Mouse (Mus musculus) frontal cortex, postnatal 36 days (tissue): Measurements from ENCODE around the gene Snapc1.

Source experiments
- DNase-seq, 2 experiments: peaks; one replicate each; pipeline ENCODE4 v3.0.0; 2022; ENCODE audit warnings: low spot score in 2 of 2

Snapc1 gene

DNA sequence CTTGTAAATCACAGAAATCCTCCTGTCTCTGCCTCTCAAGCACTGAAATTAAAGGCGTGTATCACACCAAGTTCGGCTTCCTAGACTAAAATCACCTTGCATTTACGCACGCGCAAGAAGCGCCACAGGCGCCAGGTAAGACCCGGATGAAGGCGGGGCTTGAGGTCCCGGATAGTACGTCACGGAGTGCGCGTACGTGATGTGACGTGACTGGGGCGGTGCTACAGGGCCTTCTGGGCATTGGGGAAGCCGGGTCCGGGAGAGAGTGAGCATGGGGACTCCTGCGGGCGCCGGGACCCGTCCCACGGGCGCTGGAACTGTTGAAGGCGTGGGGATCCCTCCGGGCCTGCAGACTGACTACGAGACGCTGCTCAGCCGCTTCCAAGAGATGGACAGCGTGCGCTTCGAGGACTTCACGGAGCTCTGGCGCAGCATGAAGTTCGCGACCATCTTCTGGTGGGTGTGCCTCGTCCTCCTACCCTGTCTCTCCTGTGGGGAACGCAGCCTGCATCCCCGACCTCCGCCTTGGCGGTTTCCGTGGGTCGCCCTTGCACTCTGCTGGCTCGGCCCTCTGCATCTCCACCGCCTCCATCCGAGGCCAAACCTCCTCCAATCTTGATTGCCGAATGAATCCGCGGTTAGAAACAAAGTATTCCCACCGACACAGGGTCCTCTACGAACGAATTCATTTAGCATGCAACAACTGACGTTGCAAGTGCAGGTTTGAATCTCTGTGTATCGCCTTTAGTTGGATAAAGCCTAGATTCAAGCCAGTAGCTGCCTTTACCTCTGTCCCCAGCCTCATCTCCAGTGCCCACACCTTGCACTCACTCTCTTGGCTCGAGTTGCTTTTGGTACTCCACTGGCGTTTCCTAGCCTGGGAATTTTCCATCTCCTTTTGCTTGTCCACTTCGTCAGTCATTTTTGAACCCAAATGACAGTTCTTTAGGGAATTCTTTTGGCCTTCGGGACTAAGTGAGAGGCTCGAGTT, at the start of gene Snapc1:
Snapc1 (plus strand) TSS at position 191 of the 991 bp plus-strand sequence.
- DNase-seq = peak; percentile 96 to 99

DNA sequence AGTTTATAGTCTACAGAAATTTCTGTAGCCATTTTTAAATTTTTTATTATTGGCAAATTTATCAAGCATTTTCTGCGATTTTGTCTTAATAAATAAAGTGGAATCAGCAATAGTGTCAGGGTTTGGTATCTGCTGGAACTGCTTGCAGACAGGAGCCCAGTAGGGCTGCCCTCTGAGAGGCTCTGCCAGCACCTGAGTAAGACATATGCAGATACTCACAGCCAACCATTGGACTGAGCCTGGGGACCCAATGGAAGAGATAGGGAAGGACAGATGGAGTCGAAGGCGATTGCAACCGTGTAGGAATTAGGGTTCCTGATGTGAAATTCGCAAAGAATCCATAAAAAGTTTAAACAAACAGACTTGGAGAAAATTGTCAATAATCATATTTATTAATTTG, 45.8 kb upstream of the Snapc1 start:
- no peak for DNase-seq

DNA sequence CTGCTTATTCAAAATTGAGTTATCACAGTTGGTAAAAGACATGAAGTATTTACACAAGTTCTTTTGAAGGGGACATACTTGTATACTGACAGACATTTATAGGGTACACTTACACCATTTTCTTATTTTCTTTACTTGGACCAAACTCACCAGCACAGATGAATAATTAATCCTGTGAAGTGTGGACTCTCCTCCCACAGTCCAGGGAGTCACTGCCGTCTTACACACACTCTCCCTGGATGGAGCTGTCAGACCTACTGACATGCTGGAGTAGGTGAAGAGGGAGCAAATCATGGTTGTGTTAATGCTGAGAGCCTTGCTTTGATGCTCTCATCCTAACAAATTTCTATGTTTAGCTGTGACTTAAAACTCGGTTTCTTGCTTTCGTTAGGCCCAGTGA, 34.0 kb upstream of the Snapc1 start:
- DNase-seq = no peak

GRCm38 (mm10) chr12:73931274-73931673, 33.0 kb upstream of the Snapc1 start:
- no peak for DNase-seq

DNA sequence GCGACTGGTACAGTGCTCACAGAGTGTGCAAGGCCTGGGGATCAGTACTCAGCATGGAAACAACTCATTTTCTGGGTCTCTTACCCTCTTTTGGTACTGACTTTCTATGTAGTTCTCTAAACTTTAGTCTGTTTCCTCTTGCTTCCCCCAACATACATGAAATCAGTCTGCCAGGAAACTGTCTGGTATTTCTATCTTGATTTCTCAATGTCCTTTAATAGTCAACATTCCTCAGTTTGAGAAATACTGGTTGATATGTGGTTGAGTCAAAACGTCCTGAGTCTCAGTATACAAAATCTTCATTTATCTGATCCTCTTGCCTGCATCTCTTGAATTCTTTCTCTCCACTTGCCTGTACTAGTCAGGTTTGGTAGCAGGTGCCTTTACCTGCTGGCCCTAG, 29.8 kb upstream of the Snapc1 start:
- no peak for DNase-seq

DNA sequence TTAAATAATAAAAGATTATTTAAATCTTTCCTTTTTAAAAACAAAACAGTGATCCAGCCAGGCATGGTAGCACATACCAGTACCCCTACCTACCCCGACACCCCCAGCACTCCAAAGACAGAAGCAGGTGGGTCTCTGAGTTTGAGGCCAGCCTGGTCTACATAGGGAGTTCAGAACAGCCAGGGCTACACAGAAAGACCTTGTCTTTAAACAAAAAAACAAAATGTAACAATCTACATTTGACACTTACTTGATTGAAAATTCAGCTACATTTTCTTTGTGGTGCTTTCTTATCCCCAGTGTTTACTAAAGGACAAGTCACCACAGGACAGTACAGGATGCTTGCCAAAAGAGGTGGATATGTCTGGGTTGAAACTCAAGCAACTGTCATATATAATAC, 26.9 kb upstream of the Snapc1 start, which contains the start of gene Gm49321:
Gm49321 (plus strand) TSS at position 301 of the 400 bp plus-strand sequence.
- DNase-seq = no peak

GRCm38 (mm10) chr12:73939542-73939941, 24.7 kb upstream of the Snapc1 start:
- DNase-seq = no peak

DNA sequence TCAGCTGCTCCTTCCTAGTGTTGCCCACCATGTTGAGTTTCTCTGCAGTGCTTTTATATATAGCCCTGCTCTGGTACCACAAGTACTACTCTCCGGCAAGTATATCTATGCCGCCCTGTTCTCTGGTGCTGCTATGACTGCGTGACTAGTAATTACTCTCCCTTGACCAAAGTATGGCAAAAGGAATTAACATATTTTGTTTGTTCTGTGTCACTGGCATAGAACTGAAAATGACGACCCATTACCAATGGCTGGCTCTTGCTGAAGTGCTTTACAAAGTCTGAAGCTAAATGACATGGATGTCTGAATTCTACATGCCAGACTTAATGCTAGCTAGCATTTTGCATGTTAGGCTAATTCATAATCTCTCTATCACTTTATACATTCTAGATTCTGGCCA, 15.9 kb upstream of the Snapc1 start:
- no peak for DNase-seq

DNA sequence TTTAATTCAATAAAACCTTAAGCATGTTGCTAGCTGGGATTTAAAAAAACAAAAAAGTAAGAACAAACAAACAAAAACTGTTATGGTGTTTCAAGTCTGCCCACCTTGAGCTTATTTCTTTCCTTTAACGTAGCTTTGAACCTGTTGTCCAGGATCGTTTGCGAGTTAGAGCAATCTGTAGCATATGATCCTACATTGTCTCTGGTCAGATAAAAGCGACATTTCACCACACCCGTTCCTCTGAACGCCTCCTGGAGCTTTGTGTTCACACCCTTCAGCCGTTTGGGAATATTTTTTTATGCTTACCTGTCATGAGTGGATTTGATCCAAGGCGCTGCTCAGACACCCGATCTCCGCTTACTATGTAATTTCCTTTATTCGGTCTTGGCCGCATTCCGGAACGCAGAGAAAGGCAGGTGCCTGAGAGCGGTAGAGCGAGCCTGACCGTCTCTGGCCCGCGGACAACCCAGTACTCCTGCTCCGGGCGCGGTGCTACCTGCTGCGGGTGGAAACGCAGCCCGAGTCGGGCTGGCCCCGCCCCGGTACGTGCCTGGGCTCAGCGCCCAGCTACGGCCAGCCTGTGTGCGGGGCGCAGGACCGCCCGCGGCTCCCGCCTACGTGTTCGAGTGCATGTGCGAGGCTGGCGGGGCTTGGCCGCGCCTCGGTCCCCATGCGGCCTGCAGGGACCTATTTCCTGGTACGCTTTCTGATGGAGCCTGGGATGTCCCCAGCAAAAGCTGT, 14.8 kb upstream of the Snapc1 start:
- DNase-seq = peak; percentile 60

GRCm38 (mm10) chr12:73952879-73953278, 11.4 kb upstream of the Snapc1 start:
- DNase-seq = no peak

GRCm38 (mm10) chr12:73953420-73954186, 10.7 kb upstream of the Snapc1 start:
- no peak for DNase-seq

DNA sequence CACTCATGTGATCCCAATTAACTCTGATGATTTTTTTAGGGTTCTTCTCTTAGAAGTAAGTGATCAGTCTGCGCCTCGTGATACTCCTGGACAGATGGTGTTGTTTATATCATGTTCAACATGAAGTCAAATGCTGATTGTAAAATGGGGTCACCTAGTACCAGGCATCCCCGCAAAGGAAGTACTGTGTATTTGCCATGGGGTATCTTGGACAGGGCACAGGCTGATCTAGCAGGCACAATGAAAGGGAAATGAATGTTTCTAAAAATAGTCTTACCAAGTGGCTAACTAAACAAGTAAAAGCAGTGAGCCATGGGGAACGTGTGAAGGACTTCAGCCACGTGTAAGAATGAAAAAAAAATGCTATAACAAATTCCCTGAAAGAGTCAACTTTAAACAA, 9.5 kb upstream of the Snapc1 start:
- DNase-seq = no peak

DNA sequence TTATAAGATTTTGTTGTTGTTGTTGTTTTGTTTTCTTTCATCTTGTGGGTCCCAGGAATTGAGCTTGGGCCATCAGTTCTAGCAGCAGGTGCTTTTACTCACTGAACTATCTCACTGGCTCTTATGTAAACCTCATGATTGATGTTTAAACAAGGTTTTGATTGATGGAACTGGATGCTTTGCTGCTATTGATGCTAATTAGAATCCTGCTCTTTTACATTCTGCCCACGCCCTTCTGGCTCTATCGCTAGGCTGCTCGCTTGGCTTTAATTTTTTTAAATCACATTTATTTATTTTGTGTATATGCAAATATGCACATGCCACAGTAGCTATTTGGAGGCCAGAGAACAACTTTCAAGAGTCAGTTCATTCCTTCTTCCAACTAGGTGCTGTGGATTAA, 6.6 kb upstream of the Snapc1 start:
- DNase-seq = peak in 1 of 2 experiments; percentile 61

GRCm38 (mm10) chr12:73958830-73959229, 5.5 kb upstream of the Snapc1 start:
- no peak for DNase-seq

- DNase-seq = no peak
These were observed 4.9 kb downstream of the Snapc1 start for GRCm38 (mm10) chr12:73969142-73969541.

DNA sequence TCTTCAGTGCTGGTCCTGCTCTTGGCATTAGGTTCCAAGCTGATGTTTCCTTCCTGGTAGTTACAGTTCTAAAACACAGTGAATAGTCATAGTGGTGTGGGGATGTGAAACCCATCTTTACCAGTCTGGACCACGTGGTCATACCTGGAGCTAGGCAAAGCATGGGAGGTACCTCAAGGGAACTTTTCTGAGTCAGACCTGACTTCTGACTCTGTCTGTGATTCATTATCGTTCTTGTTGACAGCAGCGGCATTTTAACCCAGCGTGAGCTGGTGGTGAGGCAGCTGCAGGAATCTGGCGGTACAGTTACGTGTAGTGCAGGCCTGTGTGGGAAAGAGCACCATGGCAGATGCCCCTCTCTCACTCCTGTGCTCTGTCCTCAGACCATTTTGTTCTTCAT, 10.3 kb downstream of the Snapc1 start:
- DNase-seq = no peak

- DNase-seq = no peak
These were observed 13.9 kb downstream of the Snapc1 start for GRCm38 (mm10) chr12:73978144-73978543.

DNA sequence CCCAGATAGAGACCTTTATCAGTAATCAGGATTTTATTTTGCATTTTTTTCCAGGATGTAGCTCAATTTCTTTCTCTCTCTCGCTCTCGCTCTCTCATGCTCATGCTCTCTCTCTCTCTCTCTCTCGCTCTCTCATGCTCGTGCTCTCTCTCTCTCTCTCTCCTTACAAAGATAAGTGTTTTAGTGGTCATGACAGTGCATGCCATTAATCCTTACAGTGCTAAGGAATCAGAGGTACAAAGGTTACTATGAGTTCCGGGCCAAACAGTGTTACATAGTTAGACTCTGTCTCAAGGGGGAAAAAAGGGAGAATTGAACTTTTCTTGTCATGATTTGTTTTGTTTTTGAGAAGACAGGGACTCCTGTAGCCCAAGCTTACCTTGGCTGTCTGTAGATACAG, 15.4 kb downstream of the Snapc1 start:
- no peak for DNase-seq

DNA sequence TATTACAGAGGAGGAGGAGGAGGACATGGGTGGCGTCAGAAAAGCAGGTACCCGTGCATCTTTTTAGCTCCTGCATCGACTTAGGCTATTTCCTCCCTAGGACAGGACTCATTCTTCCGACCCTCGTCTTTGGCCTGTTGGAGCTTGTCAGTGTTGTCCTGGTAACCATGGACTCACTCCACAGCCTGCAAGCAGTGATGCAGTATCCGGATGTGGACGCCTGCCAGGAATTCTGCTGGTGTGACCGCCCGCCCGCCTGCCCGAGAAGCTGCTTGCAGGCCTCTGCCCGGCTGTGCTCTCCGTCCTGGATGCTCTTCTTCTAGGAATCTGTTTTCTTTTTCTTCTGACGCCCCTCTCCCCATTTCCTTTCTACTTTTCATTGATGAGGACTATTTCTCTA, 18.3 kb downstream of the Snapc1 start:
- peak; percentile 75 to 76 for DNase-seq

DNA sequence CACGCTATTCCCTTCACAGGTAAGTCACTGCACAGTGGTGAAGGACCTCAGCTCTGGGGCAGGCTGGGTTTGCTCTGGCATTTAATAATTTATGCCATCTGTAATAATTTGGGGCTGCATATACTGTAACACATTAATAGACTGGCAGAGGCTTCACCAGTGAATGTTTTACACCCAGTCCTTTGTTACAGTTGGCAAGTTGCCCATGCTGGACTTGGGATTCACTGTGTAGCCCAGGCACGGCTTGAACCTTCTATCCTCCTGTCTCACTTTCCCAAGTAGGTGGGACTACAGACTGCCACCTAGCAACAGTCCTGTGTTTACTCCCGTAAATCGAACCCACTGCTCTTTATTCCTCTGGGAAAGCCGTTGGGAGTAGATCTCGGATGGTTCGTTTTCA, 22.0 kb downstream of the Snapc1 start:
- DNase-seq = no peak

GRCm38 (mm10) chr12:73988393-73989008, 24.2 kb downstream of the Snapc1 start:
- DNase-seq = no peak
